10 mouse cellular contexts compared by ENCODE assay signal in genomic region chr17:36944121-36944775, GRCm38 (mm10). TPM values are rescaled to one million over a fixed set of nuclear protein-coding genes. Genes with fewer than 3 reads are reported as not detected.
DNase-seq lines count a peak whose midpoint lies in the region; ATAC-seq and TF ChIP-seq lines count a peak whose summit lies in the region.
"Had no signal": no experiment of that assay in that cellular context is flagged by ENCODE, and none has a peak within 500 bp of the region (broad histone marks: within the 10 kb centered on the region; RNA-seq: fewer than 3 reads in every experiment).

No protein-coding gene starts in this region.

- H3K27me3 ChIP-seq in hindbrain, embryonic 15.5 days: peaks cover 33% of the 10 kb centered on the region
- peaks cover 30% of the 10 kb centered on the region for H3K27me3 ChIP-seq in hindbrain, embryonic 16.5 days (replicated peaks; ENCODE audit: control insufficient read depth, insufficient read depth, low read length)
- peaks cover 63% of the 10 kb centered on the region for H3K27me3 ChIP-seq in E14TG2a.4 (ENCODE audit: insufficient read depth, low read length)
- peaks cover 34% of the 10 kb centered on the region for H3K27me3 ChIP-seq in neural tube, embryonic 15.5 days (replicated peaks)

- WGBS in hindbrain, embryonic 15.5 days: 29% methylated on average over 9 of the region's 9 CpGs
- WGBS in hindbrain, embryonic 16.5 days: 31% methylated on average over 9 of the region's 9 CpGs
- WGBS in neural tube, embryonic 15.5 days: 13% methylated on average over 9 of the region's 9 CpGs

- intact Hi-C loops in left cerebral cortex, postnatal 10 days (cut with DNase I): no loop called here

- no peak for ATAC-seq in hindbrain, embryonic 15.5 days (ENCODE audit: low FRiP score, low read depth)
- ATAC-seq in hindbrain, embryonic 16.5 days: no peak
- no peak for ATAC-seq in neural tube, embryonic 15.5 days (ENCODE audit: low FRiP score)

- peak; percentile 74 for TF ChIP-seq CTCF in E14TG2a.4 (conservative IDR thresholded peaks at IDR 0.05; ENCODE audit: low read length)

- no peaks in the 10 kb centered on the region for H3K9me3 ChIP-seq in hindbrain, embryonic 15.5 days
- H3K9me3 ChIP-seq in hindbrain, embryonic 16.5 days (ENCODE audit: control insufficient read depth, low read length): no peaks in the 10 kb centered on the region
- H3K9me3 ChIP-seq in E14TG2a.4 (ENCODE audit: low read length): no peaks in the 10 kb centered on the region
- H3K9me3 ChIP-seq in neural tube, embryonic 15.5 days (replicated peaks): no peaks in the 10 kb centered on the region
- H3K9me3 ChIP-seq: heart, embryonic 12.5 days; neural tube, embryonic 12.5 days had no signal

- H3K27ac ChIP-seq in hindbrain, embryonic 15.5 days (replicated peaks): no peak overlapping the region
- no peak overlapping the region for H3K27ac ChIP-seq in hindbrain, embryonic 16.5 days (ENCODE audit: low read depth, low read length)
- no peak overlapping the region for H3K27ac ChIP-seq in neural tube, embryonic 15.5 days (replicated peaks)
- H3K27ac ChIP-seq: neural tube, embryonic 12.5 days had no signal

- DNase-seq in embryo, embryonic 10 days (ENCODE audit: low spot score): peak; percentile 9
- DNase-seq in urinary bladder, postnatal 10 days (ENCODE audit: low spot score): no peak
- no peak for DNase-seq in frontal cortex, postnatal 10 days (ENCODE audit: low spot score in 2 of 2)
- no peak for DNase-seq in left cerebral cortex, postnatal 10 days (ENCODE audit: extremely low spot score in 1 of 2, low spot score in 2 of 2)

- peaks cover 6% of the 10 kb centered on the region for H3K36me3 ChIP-seq in hindbrain, embryonic 15.5 days
- peaks cover 10% of the 10 kb centered on the region for H3K36me3 ChIP-seq in hindbrain, embryonic 16.5 days (ENCODE audit: control insufficient read depth, insufficient read depth, low read length)
- H3K36me3 ChIP-seq in E14TG2a.4 (ENCODE audit: insufficient read depth, low read length): peaks cover 16% of the 10 kb centered on the region
- H3K36me3 ChIP-seq in neural tube, embryonic 15.5 days: peaks cover 8% of the 10 kb centered on the region

- H3K4me2 ChIP-seq in hindbrain, embryonic 15.5 days: 0 out of 2 replicates have a peak overlapping the region, but pooled peaks have one; percentile 66
- no peak overlapping the region for H3K4me2 ChIP-seq in hindbrain, embryonic 16.5 days (ENCODE audit: low read length)
- H3K4me2 ChIP-seq in neural tube, embryonic 15.5 days: peak overlapping the region; percentile 80; the same call in 1 of the 2 replicates

- H3K4me3 ChIP-seq in hindbrain, embryonic 15.5 days: no peak overlapping the region
- H3K4me3 ChIP-seq in hindbrain, embryonic 16.5 days (ENCODE audit: low read length): no peak overlapping the region
- no peak overlapping the region for H3K4me3 ChIP-seq in E14TG2a.4 (replicated peaks; ENCODE audit: low read length)
- no peak overlapping the region for H3K4me3 ChIP-seq in neural tube, embryonic 15.5 days (replicated peaks)
- H3K4me3 ChIP-seq: neural tube, embryonic 12.5 days had no signal

- H3K4me1 ChIP-seq in hindbrain, embryonic 15.5 days (replicated peaks): peaks cover 32% of the 10 kb centered on the region
- H3K4me1 ChIP-seq in hindbrain, embryonic 16.5 days (ENCODE audit: control insufficient read depth, insufficient read depth, low read depth, low read length): peaks cover 22% of the 10 kb centered on the region
- H3K4me1 ChIP-seq in E14TG2a.4 (replicated peaks; ENCODE audit: low read depth, low read length): peaks cover 59% of the 10 kb centered on the region
- peaks cover 38% of the 10 kb centered on the region for H3K4me1 ChIP-seq in neural tube, embryonic 15.5 days

- no peak overlapping the region for H3K9ac ChIP-seq in hindbrain, embryonic 15.5 days
- H3K9ac ChIP-seq in hindbrain, embryonic 16.5 days (ENCODE audit: low read depth, low read length): no peak overlapping the region
- no peak overlapping the region for H3K9ac ChIP-seq in neural tube, embryonic 15.5 days (replicated peaks)
- H3K9ac ChIP-seq: heart, embryonic 12.5 days; neural tube, embryonic 12.5 days had no signal

RNA-seq across cellular contexts. Expression of gene Rnf39, which starts 1.5 kb away (rescaled TPM):
- 1.5 and 1.7 TPM in 2 replicates for polyA plus RNA-seq in hindbrain, embryonic 15.5 days (2015; fragmentation: Nextera tagmentation; extraction: Ambion mirVana)
- polyA plus RNA-seq in hindbrain, embryonic 16.5 days (2015; fragmentation: Nextera tagmentation; extraction: Ambion mirVana): 1.6 and 2.6 TPM in 2 replicates
- polyA plus RNA-seq in neural tube, embryonic 15.5 days (2015; fragmentation: Nextera tagmentation; extraction: Ambion mirVana): 1.9 and 2.0 TPM in 2 replicates
- total RNA-seq in left cerebral cortex, postnatal 10 days (2021): 1 to 10 TPM; 1.3 to 2.6 TPM
- polyA plus RNA-seq: heart, embryonic 12.5 days had no signal

RNA-seq across cellular contexts. Expression of gene Ppp1r11, which starts 7.3 kb away (rescaled TPM):
- 154 and 168 TPM in 2 replicates for polyA plus RNA-seq in hindbrain, embryonic 15.5 days (2015; fragmentation: Nextera tagmentation; extraction: Ambion mirVana)
- polyA plus RNA-seq in hindbrain, embryonic 16.5 days (2015; fragmentation: Nextera tagmentation; extraction: Ambion mirVana): 156 and 165 TPM in 2 replicates
- polyA plus RNA-seq in neural tube, embryonic 15.5 days (2015; fragmentation: Nextera tagmentation; extraction: Ambion mirVana): 155 and 168 TPM in 2 replicates
- total RNA-seq in left cerebral cortex, postnatal 10 days (2021): 10 to 100 TPM; 89.7 to 90.6 TPM

RNA-seq across cellular contexts. Expression of gene Znrd1, which starts 14.1 kb away (rescaled TPM):
- polyA plus RNA-seq in hindbrain, embryonic 15.5 days (2015; fragmentation: Nextera tagmentation; extraction: Ambion mirVana): 55.2 and 55.6 TPM in 2 replicates
- polyA plus RNA-seq in hindbrain, embryonic 16.5 days (2015; fragmentation: Nextera tagmentation; extraction: Ambion mirVana): 48.8 and 51.7 TPM in 2 replicates
- 59.2 and 62.9 TPM in 2 replicates for polyA plus RNA-seq in neural tube, embryonic 15.5 days (2015; fragmentation: Nextera tagmentation; extraction: Ambion mirVana)
- 10 to 100 TPM; 25.3 to 27.8 TPM for total RNA-seq in left cerebral cortex, postnatal 10 days (2021)

RNA-seq across cellular contexts. Expression of gene Znrd1as, which starts 14.1 kb away (rescaled TPM):
- polyA plus RNA-seq in hindbrain, embryonic 15.5 days (2015; fragmentation: Nextera tagmentation; extraction: Ambion mirVana): 5.4 and 5.8 TPM in 2 replicates
- polyA plus RNA-seq in hindbrain, embryonic 16.5 days (2015; fragmentation: Nextera tagmentation; extraction: Ambion mirVana): 4.5 and 5.6 TPM in 2 replicates
- 5.5 and 5.8 TPM in 2 replicates for polyA plus RNA-seq in neural tube, embryonic 15.5 days (2015; fragmentation: Nextera tagmentation; extraction: Ambion mirVana)
- total RNA-seq in left cerebral cortex, postnatal 10 days (2021): 1 to 10 TPM; 2.8 to 3.5 TPM

RNA-seq across cellular contexts. Expression of gene 2410137M14Rik, which starts 36.8 kb away (rescaled TPM):
- polyA plus RNA-seq in hindbrain, embryonic 15.5 days (2015; fragmentation: Nextera tagmentation; extraction: Ambion mirVana): 0.30 and 0.38 TPM in 2 replicates
- 0.36 and 0.50 TPM in 2 replicates for polyA plus RNA-seq in hindbrain, embryonic 16.5 days (2015; fragmentation: Nextera tagmentation; extraction: Ambion mirVana)
- 0.27 TPM in 1 of 2 replicates, not detected in the other for polyA plus RNA-seq in neural tube, embryonic 15.5 days (2015; fragmentation: Nextera tagmentation; extraction: Ambion mirVana)
- total RNA-seq in left cerebral cortex, postnatal 10 days (2021): under 1 TPM in 1 of 2 experiments, not detected in 1; 0.87 TPM
- polyA plus RNA-seq: neural tube, embryonic 12.5 days had no signal
